Mouse (Mus musculus): ENCODE results near the gene Hcn2. TPM values are rescaled to one million over a fixed set of nuclear protein-coding genes. Genes with fewer than 3 reads are reported as not detected.
"Not testable (repeated sequence)": the region's sequence is repeated elsewhere in the genome, so short reads cannot be mapped to it uniquely, and the experiment has no call there.

Gene Hcn2
- polyA plus RNA-seq, 1 experiment from 2014 or later, result not detected

- DNase-seq (peak; percentile 61), ATAC-seq (ENCODE audit: insufficient read depth) (peak; percentile 36; the same call in 1 of the 2 replicates)
- 32% methylated on average over 9 of the region's 9 CpGs for WGBS
- Histone ChIP-seq H3K4me3 (ENCODE audit: low read depth, low read length) (no peak overlapping the region), H3K4me1 (ENCODE audit: insufficient read depth) (peaks cover 18% of the 10 kb centered on the region), H3K9me3 (ENCODE audit: low read depth, low read length) (no peaks in the 10 kb centered on the region), H3K9ac (no peak overlapping the region), H3K36me3 (ENCODE audit: insufficient read depth) (no peaks in the 10 kb centered on the region), H3K27ac (ENCODE audit: low read depth) (peak overlapping the region; percentile 87), H3K27me3 (ENCODE audit: insufficient read depth, low read length) (no peaks in the 10 kb centered on the region), H3K4me2 (peak overlapping the region; percentile 18)
- no peak for TF ChIP-seq CTCF (IDR thresholded peaks at IDR 0.05; ENCODE audit: low read depth)
These were observed 20.2 kb upstream of the Hcn2 start for GRCm38 (mm10) chr10:79696129-79696651.

- no peak for TF ChIP-seq CTCF (IDR thresholded peaks at IDR 0.05; ENCODE audit: low read depth)
- no peaks in the 10 kb centered on the region for H3K9me3 ChIP-seq (ENCODE audit: low read depth, low read length)
- no peaks in the 10 kb centered on the region for H3K27me3 ChIP-seq (ENCODE audit: insufficient read depth, low read length)
- peaks cover 18% of the 10 kb centered on the region for H3K4me1 ChIP-seq (ENCODE audit: insufficient read depth)
- no peaks in the 10 kb centered on the region for H3K36me3 ChIP-seq (ENCODE audit: insufficient read depth)
- no peak overlapping the region for H3K27ac ChIP-seq (ENCODE audit: low read depth)
- DNase-seq (peak; percentile 61), ATAC-seq (ENCODE audit: insufficient read depth) (0 out of 2 replicates have a peak, but pooled peaks have one; percentile 9)
- 55% methylated on average over 6 of the region's 6 CpGs for WGBS
- no peak overlapping the region for H3K4me3 ChIP-seq (ENCODE audit: low read depth, low read length)
- H3K9ac ChIP-seq, result no peak overlapping the region
- H3K4me2 ChIP-seq, result no peak overlapping the region
These were observed 18.5 kb upstream of the Hcn2 start for GRCm38 (mm10) chr10:79697916-79698315.

DNA sequence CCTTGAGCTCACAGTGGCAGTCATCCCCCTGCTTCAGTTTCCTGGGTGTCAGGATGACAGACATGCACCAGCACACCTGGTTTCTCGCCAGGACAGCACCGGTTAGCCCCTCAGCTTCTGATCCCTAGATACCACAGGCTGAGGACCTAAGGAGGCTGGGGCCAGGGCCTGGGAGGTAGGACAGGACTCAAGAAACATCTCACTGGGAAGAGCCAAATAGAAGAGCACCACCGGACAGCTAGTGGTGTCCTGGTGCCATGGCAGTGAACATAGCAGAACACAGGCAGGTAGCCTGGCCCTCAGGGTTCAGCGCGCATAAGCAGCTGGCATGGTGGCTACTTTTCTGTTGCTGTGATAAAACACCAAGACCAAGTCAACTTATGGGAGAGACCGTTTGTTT, 18.0 kb upstream of the Hcn2 start:
- Histone ChIP-seq H3K4me2 (no peak overlapping the region), H3K27ac (ENCODE audit: low read depth) (no peak overlapping the region), H3K9me3 (ENCODE audit: low read depth, low read length) (no peaks in the 10 kb centered on the region), H3K4me3 (ENCODE audit: low read depth, low read length) (no peak overlapping the region), H3K27me3 (ENCODE audit: insufficient read depth, low read length) (no peaks in the 10 kb centered on the region), H3K4me1 (ENCODE audit: insufficient read depth) (peaks cover 18% of the 10 kb centered on the region), H3K9ac (no peak overlapping the region), H3K36me3 (ENCODE audit: insufficient read depth) (no peaks in the 10 kb centered on the region)
- DNase-seq (no peak), ATAC-seq (ENCODE audit: insufficient read depth) (no peak)
- WGBS, result 93% methylated on average over 6 of the region's 6 CpGs
- TF ChIP-seq CTCF (IDR thresholded peaks at IDR 0.05; ENCODE audit: low read depth), result no peak

GRCm38 (mm10) chr10:79700676-79701075, 15.8 kb upstream of the Hcn2 start:
- WGBS, result 25% methylated on average over 7 of the region's 7 CpGs
- TF ChIP-seq CTCF (IDR thresholded peaks at IDR 0.05; ENCODE audit: low read depth), result no peak
- Histone ChIP-seq H3K4me2 (no peak overlapping the region), H3K9me3 (ENCODE audit: low read depth, low read length) (no peaks in the 10 kb centered on the region), H3K27me3 (ENCODE audit: insufficient read depth, low read length) (no peaks in the 10 kb centered on the region), H3K36me3 (ENCODE audit: insufficient read depth) (no peaks in the 10 kb centered on the region; the same call in 1 of the 2 replicates), H3K27ac (ENCODE audit: low read depth) (peak overlapping the region; percentile 87), H3K4me3 (ENCODE audit: low read depth, low read length) (no peak overlapping the region), H3K4me1 (ENCODE audit: insufficient read depth) (peaks cover 21% of the 10 kb centered on the region), H3K9ac (no peak overlapping the region)
- no peak for DNase-seq
- no peak for ATAC-seq (ENCODE audit: insufficient read depth)

DNA sequence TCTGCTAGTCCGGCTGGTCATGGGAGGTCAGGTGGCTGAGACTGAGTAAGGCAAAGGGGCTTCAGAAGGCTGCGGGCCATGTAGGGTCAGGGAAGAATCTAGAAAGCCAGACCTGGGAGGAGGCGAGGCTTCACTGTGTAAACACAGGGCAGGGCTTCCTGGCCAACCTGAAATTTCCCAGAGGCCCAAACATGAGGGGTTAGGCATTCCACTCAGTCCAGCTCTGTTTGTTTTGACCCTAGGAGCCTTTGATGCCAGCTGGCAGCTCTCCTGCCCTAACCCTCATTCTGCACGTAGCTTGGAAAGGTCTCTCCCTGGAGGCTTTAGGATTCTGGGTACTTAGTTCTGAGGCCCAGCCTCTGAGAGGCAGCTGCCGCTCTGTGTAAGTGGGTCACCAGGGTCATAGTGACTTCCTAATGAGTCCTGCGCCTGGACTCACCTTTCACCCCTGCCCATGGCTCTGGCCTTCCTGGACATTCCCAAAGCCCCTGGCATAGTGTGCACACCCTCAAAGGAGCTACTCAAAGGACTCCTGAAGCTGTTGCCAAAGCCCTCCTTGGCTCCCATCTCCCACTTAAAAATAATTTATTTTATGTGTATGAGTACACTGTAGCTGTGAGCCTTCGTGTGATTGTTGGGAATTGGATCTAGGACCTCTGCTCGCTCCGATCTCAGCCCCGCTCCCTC, 14.8 kb upstream of the Hcn2 start:
- H3K27ac ChIP-seq (ENCODE audit: low read depth), result peak overlapping the region; percentile 87
- peak; percentile 51 for DNase-seq
- H3K36me3 ChIP-seq (ENCODE audit: insufficient read depth), result peaks cover 8% of the 10 kb centered on the region
- no peak for TF ChIP-seq CTCF (IDR thresholded peaks at IDR 0.05; ENCODE audit: low read depth)
- no peaks in the 10 kb centered on the region for H3K27me3 ChIP-seq (ENCODE audit: insufficient read depth, low read length)
- H3K9me3 ChIP-seq (ENCODE audit: low read depth, low read length), result no peaks in the 10 kb centered on the region
- 0 out of 2 replicates have a peak overlapping the region, but pooled peaks have one; percentile 1 for H3K9ac ChIP-seq
- no peak for ATAC-seq (ENCODE audit: insufficient read depth)
- H3K4me2 ChIP-seq, result 0 out of 2 replicates have a peak overlapping the region, but pooled peaks have one; percentile 8
- no peak overlapping the region for H3K4me3 ChIP-seq (ENCODE audit: low read depth, low read length)
- WGBS, result 28% methylated on average over 10 of the region's 10 CpGs
- peaks cover 13% of the 10 kb centered on the region for H3K4me1 ChIP-seq (ENCODE audit: insufficient read depth)

- H3K4me3 ChIP-seq (ENCODE audit: low read depth, low read length); H3K9me3 ChIP-seq (ENCODE audit: low read depth, low read length); DNase-seq; H3K4me1 ChIP-seq (ENCODE audit: insufficient read depth); ATAC-seq (ENCODE audit: insufficient read depth); H3K27ac ChIP-seq (ENCODE audit: low read depth); H3K9ac ChIP-seq; H3K27me3 ChIP-seq (ENCODE audit: insufficient read depth, low read length); H3K4me2 ChIP-seq: not testable (repeated sequence)
- 76% methylated on average over 3 of the region's 4 CpGs for WGBS
- H3K36me3 ChIP-seq (ENCODE audit: insufficient read depth), result peaks cover 21% of the 10 kb centered on the region
These were observed 13.5 kb upstream of the Hcn2 start for GRCm38 (mm10) chr10:79702970-79703369.

- H3K36me3 ChIP-seq (ENCODE audit: insufficient read depth), result peaks cover 24% of the 10 kb centered on the region
- peak overlapping the region; percentile 42; the same call in 1 of the 2 replicates for H3K9ac ChIP-seq
- H3K9me3 ChIP-seq (ENCODE audit: low read depth, low read length), result no peaks in the 10 kb centered on the region
- DNase-seq (no peak), ATAC-seq (ENCODE audit: insufficient read depth) (no peak)
- H3K4me2 ChIP-seq, result peak overlapping the region; percentile 61
- no peak overlapping the region for H3K27ac ChIP-seq (ENCODE audit: low read depth)
- no peak for TF ChIP-seq CTCF (IDR thresholded peaks at IDR 0.05; ENCODE audit: low read depth)
- no peaks in the 10 kb centered on the region for H3K27me3 ChIP-seq (ENCODE audit: insufficient read depth, low read length)
- peak overlapping the region; percentile 81 for H3K4me3 ChIP-seq (ENCODE audit: low read depth, low read length)
- 73% methylated on average over 10 of the region's 10 CpGs for WGBS
- peaks cover 9% of the 10 kb centered on the region for H3K4me1 ChIP-seq (ENCODE audit: insufficient read depth)
These were observed 12.9 kb upstream of the Hcn2 start for GRCm38 (mm10) chr10:79703541-79703940.
